Comparison of ENCODE assay signal across 17 mouse cellular contexts in the genomic region with DNA sequence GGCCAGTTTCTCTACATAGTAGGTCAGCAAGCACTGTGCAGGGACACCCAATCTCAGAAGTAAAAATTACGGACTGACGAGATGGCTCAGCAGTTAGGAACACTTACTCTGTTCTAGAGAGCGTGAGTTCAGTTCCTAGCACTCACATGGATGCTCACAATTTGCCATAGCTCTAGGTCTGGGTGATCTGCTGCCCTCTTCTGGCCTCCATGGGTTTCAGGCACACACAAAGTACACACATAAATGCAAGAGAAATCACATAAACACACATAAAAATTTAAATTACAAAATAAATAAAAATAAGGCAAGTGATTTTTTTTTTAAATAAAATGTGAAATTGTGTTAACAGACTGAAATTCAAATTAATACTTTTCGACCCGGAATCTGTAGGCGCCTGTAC.
DNase-seq lines count a peak whose midpoint lies in the region; ATAC-seq and TF ChIP-seq lines count a peak whose summit lies in the region.
"Had no signal": no experiment of that assay in that cellular context is flagged by ENCODE, and none has a peak within 500 bp of the region (broad histone marks: within the 10 kb centered on the region; RNA-seq: fewer than 3 reads in every experiment).

No protein-coding gene starts in this region.

- DNase-seq in kidney, adult 2 months = no peak
- no peak for DNase-seq in kidney, postnatal 10 days
- peak; percentile 21 for DNase-seq in thymus, postnatal 0 days (ENCODE audit: low spot score)
- DNase-seq in thymus, postnatal 36 days = no peak
- peak; percentile 28 for DNase-seq in thymus, postnatal 25 days
- no peak for DNase-seq in right cerebral cortex, postnatal 10 days (ENCODE audit: low spot score in 2 of 2)
- DNase-seq: adrenal gland, adult 8-10 months; cerebellum, adult 11 months; gastrocnemius, postnatal 14 days; kidney, postnatal 25 days had no signal

- no peaks in the 10 kb centered on the region for H3K4me1 ChIP-seq in kidney, adult 2 months (ENCODE audit: control insufficient read depth, insufficient read depth, low read length)
- no peaks in the 10 kb centered on the region for H3K4me1 ChIP-seq in bone marrow, adult 2 months (ENCODE audit: control insufficient read depth, insufficient read depth, low read length)
- no peaks in the 10 kb centered on the region for H3K4me1 ChIP-seq in forebrain, embryonic 12.5 days
- H3K4me1 ChIP-seq: heart, embryonic 15.5 days; lung, embryonic 15.5 days; neural tube, embryonic 15.5 days had no signal

- H3K4me3 ChIP-seq in kidney, adult 2 months (ENCODE audit: insufficient read depth, low read depth, low read length) = no peak overlapping the region
- H3K4me3 ChIP-seq in bone marrow, adult 2 months (replicated peaks; ENCODE audit: control insufficient read depth, low read depth, low read length) = no peak overlapping the region
- H3K4me3 ChIP-seq in forebrain, embryonic 12.5 days (replicated peaks) = no peak overlapping the region
- H3K4me3 ChIP-seq: forebrain, embryonic 13.5 days; heart, embryonic 15.5 days; lung, embryonic 15.5 days; neural tube, embryonic 15.5 days had no signal

- peak; percentile 40 for TF ChIP-seq CTCF in kidney, adult 2 months (conservative IDR thresholded peaks at IDR 0.05; ENCODE audit: insufficient read depth, insufficient read length, low read depth, low read length)
- peak; percentile 33; the same call in 1 of the 2 replicates for TF ChIP-seq CTCF in bone marrow, adult 2 months (IDR thresholded peaks at IDR 0.05; ENCODE audit: control insufficient read depth, insufficient read depth, low read length)

- no peak for TF ChIP-seq POLR2A in kidney, adult 2 months (IDR thresholded peaks at IDR 0.05; ENCODE audit: low read depth, low read length)
- no peak for TF ChIP-seq POLR2A in bone marrow, adult 2 months (IDR thresholded peaks at IDR 0.05; ENCODE audit: borderline replicate concordance, control insufficient read depth, low read depth, low read length)

- no peak for ATAC-seq in forebrain, embryonic 12.5 days (ENCODE audit: low FRiP score)
- ATAC-seq: forebrain, embryonic 13.5 days had no signal

- no peaks in the 10 kb centered on the region for H3K27me3 ChIP-seq in kidney, adult 2 months (replicated peaks; ENCODE audit: control insufficient read depth, insufficient read depth, low read length)
- H3K27me3 ChIP-seq in forebrain, embryonic 12.5 days = no peaks in the 10 kb centered on the region
- H3K27me3 ChIP-seq: forebrain, embryonic 13.5 days; heart, embryonic 15.5 days; lung, embryonic 15.5 days; neural tube, embryonic 15.5 days had no signal

- 98% methylated on average over 6 of the region's 6 CpGs for WGBS in kidney, adult 2 months
- WGBS in bone marrow, adult 2 months = 95% methylated on average over 6 of the region's 6 CpGs
- WGBS in forebrain, embryonic 12.5 days = 97% methylated on average over 6 of the region's 6 CpGs

- H3K4me2 ChIP-seq in forebrain, embryonic 12.5 days = no peak overlapping the region
- H3K4me2 ChIP-seq: forebrain, embryonic 13.5 days; heart, embryonic 15.5 days; hindbrain, embryonic 14.5 days; lung, embryonic 15.5 days; neural tube, embryonic 15.5 days had no signal

- H3K9me3 ChIP-seq in forebrain, embryonic 12.5 days = no peaks in the 10 kb centered on the region
- H3K9me3 ChIP-seq: forebrain, embryonic 13.5 days; heart, embryonic 15.5 days; lung, embryonic 15.5 days; neural tube, embryonic 15.5 days had no signal

- no peaks in the 10 kb centered on the region for H3K36me3 ChIP-seq in kidney, adult 2 months (ENCODE audit: control insufficient read depth, insufficient read depth, low read length)
- H3K36me3 ChIP-seq in forebrain, embryonic 12.5 days (replicated peaks) = peaks cover 82% of the 10 kb centered on the region

- no peak overlapping the region for H3K9ac ChIP-seq in forebrain, embryonic 12.5 days
- H3K9ac ChIP-seq: forebrain, embryonic 13.5 days; heart, embryonic 15.5 days; hindbrain, embryonic 14.5 days; lung, embryonic 15.5 days; neural tube, embryonic 15.5 days had no signal

- H3K27ac ChIP-seq in kidney, adult 2 months (ENCODE audit: insufficient read depth, low read depth, low read length) = no peak overlapping the region
- H3K27ac ChIP-seq in bone marrow, adult 2 months (ENCODE audit: control insufficient read depth, insufficient read depth, low read depth, low read length, poor library complexity) = no peak overlapping the region
- H3K27ac ChIP-seq in forebrain, embryonic 12.5 days = no peak overlapping the region
- H3K27ac ChIP-seq: forebrain, embryonic 13.5 days; heart, embryonic 15.5 days; hindbrain, embryonic 14.5 days; lung, embryonic 15.5 days; neural tube, embryonic 15.5 days had no signal

Comparison
In these comparisons a context has a peak if more than half of its experiments do, and no peak if none do; other contexts are left out.
1. DNase-seq: peak in thymus, postnatal 0 days (single experiment) and thymus, postnatal 25 days (single experiment); none in kidney, adult 2 months (single experiment), kidney, postnatal 10 days (single experiment), thymus, postnatal 36 days (0 of 2) and right cerebral cortex, postnatal 10 days (0 of 2).